Mouse (Mus musculus) thymus, adult 2 months (tissue): Measurements from ENCODE around the gene 1700029P11Rik. TPM values are rescaled to one million over a fixed set of nuclear protein-coding genes. Genes with fewer than 3 reads are reported as not detected.
"Not testable (repeated sequence)": the region's sequence is repeated elsewhere in the genome, so short reads cannot be mapped to it uniquely, and the experiment has no call there.

Experiments
- DNase-seq: peaks from one replicate; pipeline ENCODE4 v3.0.0; 2021
- H3K27ac ChIP-seq: fragments of 200-500 bp; 2 replicates; pipeline ENCODE4 v1.5.1; 2012; ENCODE audit warnings: low read length, control low read depth; ENCODE audit not compliant: control insufficient read depth, insufficient read depth
- H3K27me3 ChIP-seq: fragments of 200-500 bp; 2 replicates; pipeline ENCODE4 v1.6.1; 2012; ENCODE audit warnings: mild to moderate bottlenecking, low read length, moderate library complexity, mixed read lengths; ENCODE audit not compliant: control insufficient read depth, insufficient read depth
- H3K36me3 ChIP-seq: fragments of 200-500 bp; 2 replicates; pipeline ENCODE4 v1.6.1; 2012; ENCODE audit warnings: mild to moderate bottlenecking, low read length, moderate library complexity; ENCODE audit not compliant: control insufficient read depth, insufficient read depth
- H3K4me1 ChIP-seq: fragments of 200-500 bp; replicated peaks from 2 replicates; pipeline ENCODE4 v1.6.1; 2012; ENCODE audit warnings: low read length; ENCODE audit not compliant: control insufficient read depth, insufficient read depth
- H3K4me3 ChIP-seq: fragments of 200-500 bp; 2 replicates; pipeline ENCODE4 v1.5.1; 2012; ENCODE audit warnings: mild to moderate bottlenecking, low read length, control low read depth, moderate library complexity; ENCODE audit not compliant: control insufficient read depth, insufficient read depth
- CTCF ChIP-seq: fragments of 200-500 bp; IDR thresholded peaks from 2 replicates; pipeline ENCODE4 v1.5.1; 2012; ENCODE audit warnings: mild to moderate bottlenecking, control low read depth, low read length, moderate library complexity, borderline replicate concordance; ENCODE audit not compliant: control insufficient read depth, poor library complexity, insufficient read depth; ENCODE audit errors: extremely low read depth
- POLR2A ChIP-seq: fragments of 200-500 bp; IDR thresholded peaks from 2 replicates; pipeline ENCODE4 v1.6.1; 2012; ENCODE audit warnings: mild to moderate bottlenecking, low read length, control low read depth, moderate library complexity; ENCODE audit not compliant: control insufficient read depth, poor library complexity, insufficient read depth; ENCODE audit errors: extremely low read depth
- WGBS: fragments of 180-500 bp; shearing (Covaris S2); methylation state at CpG from one replicate; pipeline ENCODE4 v1.1.7; 2018; 5-methylcytosine and 5-hydroxymethylcytosine counted together
- polyA plus RNA-seq: library from polyadenylated mRNA; depleted of rRNA; stranded (reverse); fragments of >200 nt; gene quantifications from 2 replicates; pipeline ENCODE4 v1.2.3, GENCODE M21; 2012

1700029P11Rik gene
- polyA plus RNA-seq, 1 experiment = not detected

- DNase-seq = no peak
- Histone ChIP-seq H3K27me3 (no peaks in the 10 kb centered on the region), H3K36me3 (no peaks in the 10 kb centered on the region), H3K4me1 (peaks cover 5% of the 10 kb centered on the region; the same call in 1 of the 2 replicates), H3K4me3 (no peak overlapping the region), H3K27ac (no peak overlapping the region)
- 72% methylated on average over 1 of the region's 1 CpGs for WGBS
- TF ChIP-seq CTCF = no peak
- TF ChIP-seq POLR2A = no peak
Observed at GRCm38 (mm10) chr15:81964262-81964661, 16.1 kb upstream of the 1700029P11Rik start.

DNA sequence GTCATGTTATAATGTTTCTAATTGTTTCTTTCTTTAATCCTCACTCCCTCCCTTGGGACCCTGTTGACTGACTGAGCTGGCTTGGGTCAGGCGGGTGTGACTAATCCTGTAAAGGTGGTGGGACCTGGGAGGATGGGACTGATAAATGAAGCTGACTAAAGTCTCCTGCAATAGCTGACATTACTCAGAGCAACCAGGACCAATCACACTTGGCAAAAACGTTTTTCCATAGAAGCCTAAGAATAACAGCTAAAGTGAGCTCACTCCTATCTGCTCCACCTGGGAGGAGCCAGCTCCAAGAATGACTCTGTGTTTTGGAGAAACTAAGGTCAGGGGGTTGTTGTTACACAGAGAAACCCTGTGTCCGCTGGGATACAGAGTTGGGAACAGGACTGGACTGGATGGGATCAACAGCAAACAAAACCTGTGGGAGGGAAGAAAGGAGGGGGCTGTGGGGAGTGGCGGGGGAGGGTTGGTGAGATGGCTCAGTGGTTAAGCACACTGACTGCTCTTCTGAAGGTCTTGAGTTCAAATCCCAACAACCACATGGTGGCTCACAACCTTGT is 15.3 kb upstream of the 1700029P11Rik start:
- H3K4me3 ChIP-seq = no peak overlapping the region
- no peaks in the 10 kb centered on the region for H3K36me3 ChIP-seq
- no peak for TF ChIP-seq CTCF
- TF ChIP-seq POLR2A = no peak
- 91% methylated on average over 4 of the region's 4 CpGs for WGBS
- no peaks in the 10 kb centered on the region for H3K27me3 ChIP-seq
- no peak for DNase-seq
- peaks cover 2% of the 10 kb centered on the region; the same call in 1 of the 2 replicates for H3K4me1 ChIP-seq
- no peak overlapping the region for H3K27ac ChIP-seq

DNA sequence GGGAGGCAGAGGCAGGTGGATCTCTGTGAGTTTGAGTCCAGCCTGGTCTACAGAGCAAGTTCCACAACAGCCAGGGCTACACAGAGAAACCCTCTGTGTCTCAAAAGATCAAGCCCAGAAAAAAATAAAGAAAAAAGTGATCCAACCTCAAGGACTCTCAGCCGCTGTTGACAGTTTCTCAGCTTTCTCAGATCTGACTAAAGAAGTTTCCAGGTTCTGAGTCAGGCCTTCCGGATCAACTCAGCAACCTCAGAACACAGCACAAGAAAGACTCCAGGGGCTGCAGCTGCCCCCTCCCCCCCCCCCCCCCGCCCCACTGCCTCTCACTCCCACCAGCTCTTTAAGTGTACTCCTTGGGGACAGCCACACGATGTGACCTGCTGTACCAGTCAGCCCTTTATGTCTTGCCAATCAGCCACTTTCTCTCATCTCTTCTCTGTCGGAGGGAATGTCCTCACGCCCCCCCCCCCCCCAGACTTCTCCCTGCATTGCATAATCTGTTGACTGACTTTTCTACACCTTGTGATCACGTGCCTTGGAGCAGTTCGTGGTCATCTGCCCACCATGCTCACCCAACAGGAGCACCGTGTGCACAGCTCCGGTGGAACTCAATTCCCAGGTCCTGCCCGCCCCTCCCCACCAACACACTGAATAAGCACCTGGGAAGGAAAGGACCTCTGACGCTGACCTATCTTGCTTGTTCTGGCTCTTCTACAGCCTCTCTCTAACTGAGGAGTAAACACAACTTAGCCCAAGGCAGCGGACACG is 14.1 kb upstream of the 1700029P11Rik start:
- 94% methylated on average over 14 of the region's 14 CpGs for WGBS
- H3K4me1 ChIP-seq = peaks cover 2% of the 10 kb centered on the region; the same call in 1 of the 2 replicates
- no peak for DNase-seq
- no peak for TF ChIP-seq POLR2A
- TF ChIP-seq CTCF = no peak
- no peaks in the 10 kb centered on the region for H3K27me3 ChIP-seq
- no peaks in the 10 kb centered on the region for H3K36me3 ChIP-seq
- no peak overlapping the region for H3K27ac ChIP-seq
- no peak overlapping the region for H3K4me3 ChIP-seq

DNA sequence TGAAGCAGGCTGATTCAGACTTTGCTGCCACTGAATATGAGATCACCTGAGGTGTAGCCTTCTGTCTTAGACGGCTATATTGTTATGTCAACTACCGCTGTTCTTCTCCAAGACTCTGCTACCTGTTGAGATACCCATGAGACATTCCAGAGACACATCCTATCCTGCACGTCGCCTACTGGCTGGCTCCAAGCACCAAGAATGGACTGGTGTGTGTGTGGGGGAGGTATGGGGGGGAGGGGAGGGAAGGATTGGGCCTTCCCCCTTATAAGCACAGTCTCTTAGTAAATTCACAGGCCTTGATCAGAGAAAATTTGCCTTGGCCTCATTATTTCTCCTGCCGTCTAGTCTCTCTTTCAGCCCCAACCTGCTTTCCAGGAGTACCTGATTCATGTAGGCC is 12.5 kb upstream of the 1700029P11Rik start:
- 97% methylated on average over 5 of the region's 5 CpGs for WGBS
- Histone ChIP-seq H3K27ac (no peak overlapping the region), H3K4me1 (no peaks in the 10 kb centered on the region; the same call in 1 of the 2 replicates), H3K27me3 (no peaks in the 10 kb centered on the region), H3K36me3 (no peaks in the 10 kb centered on the region), H3K4me3 (no peak overlapping the region)
- no peak for DNase-seq
- TF ChIP-seq POLR2A (no peak), CTCF (no peak)

DNA sequence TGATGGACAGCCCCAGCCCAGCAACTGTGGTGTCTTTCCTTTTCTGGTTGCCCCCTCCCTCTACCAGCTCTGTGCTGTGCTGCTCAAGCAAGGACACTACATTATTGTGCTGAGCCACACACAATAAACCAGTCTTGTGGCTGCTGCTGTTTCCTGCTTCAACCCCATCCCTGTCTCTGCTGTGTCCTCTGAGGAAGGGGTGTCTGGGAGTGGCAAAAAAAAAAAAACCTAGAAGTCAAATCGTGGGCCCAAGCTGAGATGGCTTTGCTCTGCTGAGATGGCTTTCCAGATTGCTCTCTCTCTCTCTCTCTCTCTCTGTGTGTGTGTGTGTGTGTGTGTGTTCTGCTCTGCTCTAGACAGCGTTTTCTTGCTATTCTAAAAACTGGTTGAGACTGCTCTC is 11.9 kb upstream of the 1700029P11Rik start:
- Histone ChIP-seq H3K4me3 (no peak overlapping the region), H3K27ac (no peak overlapping the region), H3K36me3 (no peaks in the 10 kb centered on the region), H3K27me3 (no peaks in the 10 kb centered on the region), H3K4me1 (no peaks in the 10 kb centered on the region; the same call in 1 of the 2 replicates)
- 33% methylated on average over 2 of the region's 2 CpGs for WGBS
- no peak for DNase-seq
- TF ChIP-seq CTCF = no peak
- no peak for TF ChIP-seq POLR2A

GRCm38 (mm10) chr15:81969173-81969572 is 11.2 kb upstream of the 1700029P11Rik start:
- H3K4me3 ChIP-seq = no peak overlapping the region
- WGBS = 78% methylated on average over 7 of the region's 7 CpGs
- no peak for DNase-seq

DNA sequence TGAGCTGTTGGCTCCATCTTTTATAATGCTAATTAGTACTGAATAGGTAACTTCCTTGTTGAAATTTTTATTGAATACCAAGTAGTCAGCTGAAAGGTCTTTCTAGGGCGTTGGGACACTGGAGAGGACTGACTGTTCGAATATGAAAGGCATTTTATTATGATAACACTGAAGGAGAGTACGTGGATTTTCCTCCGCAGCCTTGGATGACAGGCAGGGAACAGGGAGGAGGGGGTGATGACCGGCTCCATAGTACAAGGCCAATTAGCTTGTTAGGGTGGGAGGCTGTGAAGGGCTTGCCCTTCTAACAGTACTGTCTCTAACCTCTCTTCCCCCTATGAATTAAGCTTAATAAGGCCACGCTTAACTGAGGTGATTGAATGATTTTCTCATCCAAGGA is 10.7 kb upstream of the 1700029P11Rik start:
- H3K27ac ChIP-seq, DNase-seq, H3K4me3 ChIP-seq, H3K4me1 ChIP-seq, H3K27me3 ChIP-seq, H3K36me3 ChIP-seq: not testable (repeated sequence)
- WGBS = 94% methylated on average over 6 of the region's 6 CpGs

More at GRCm38 (mm10) chr15:81969173-81969572, 11.2 kb upstream of the 1700029P11Rik start:
- H3K27ac ChIP-seq = no peak overlapping the region
- no peaks in the 10 kb centered on the region for H3K36me3 ChIP-seq
- TF ChIP-seq CTCF (no peak), POLR2A (no peak)
- H3K27me3 ChIP-seq = no peaks in the 10 kb centered on the region
- no peaks in the 10 kb centered on the region; the same call in 1 of the 2 replicates for H3K4me1 ChIP-seq

DNA sequence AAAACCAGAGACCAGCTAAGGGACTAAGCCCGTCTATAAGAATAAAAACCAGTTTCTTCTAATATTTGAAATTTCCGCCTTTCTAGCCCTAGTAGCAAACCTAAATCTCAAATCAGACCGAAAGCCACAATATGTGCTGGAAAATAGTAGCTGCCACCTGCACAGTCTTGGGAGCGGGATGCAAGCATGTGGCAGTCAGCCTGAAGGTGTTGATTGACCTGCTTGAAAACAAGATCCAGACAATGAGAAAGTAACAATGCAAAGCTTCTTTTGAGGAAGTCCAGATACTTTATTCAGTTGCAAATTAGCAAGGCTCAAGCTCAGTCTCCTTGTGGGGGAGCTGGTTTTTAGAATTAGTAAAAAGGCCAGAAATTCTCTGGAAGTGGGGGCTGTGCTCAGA is 9.8 kb upstream of the 1700029P11Rik start:
- WGBS = 97% methylated on average over 4 of the region's 4 CpGs
- H3K4me3 ChIP-seq, H3K27ac ChIP-seq, DNase-seq, H3K36me3 ChIP-seq, H3K27me3 ChIP-seq, H3K4me1 ChIP-seq: not testable (repeated sequence)

- not testable (repeated sequence) for H3K4me3 ChIP-seq, H3K27me3 ChIP-seq, H3K4me1 ChIP-seq, H3K27ac ChIP-seq, DNase-seq, H3K36me3 ChIP-seq
- 97% methylated on average over 8 of the region's 8 CpGs for WGBS
Observed at GRCm38 (mm10) chr15:81975156-81975555, 5.2 kb upstream of the 1700029P11Rik start.
